8 mouse cellular contexts compared by ENCODE assay signal in genomic region chr6:135444661-135445060, GRCm38 (mm10).
DNase-seq lines count a peak whose midpoint lies in the region; ATAC-seq lines count a peak whose summit lies in the region.

No protein-coding gene starts in this region.

- 5% methylated on average over 11 of the region's 11 CpGs for whole genome bisulfite sequencing in heart, embryonic 12.5 days
- WGBS in kidney, embryonic 16.5 days, result 3% methylated on average over 11 of the region's 11 CpGs
- 3% methylated on average over 11 of the region's 11 CpGs for WGBS in stomach, embryonic 15.5 days

- ATAC-seq in erythroblast, adult 5-6 weeks (replicated peaks; ENCODE audit: low FRiP score, poor library complexity, severe bottlenecking), result peak; percentile 79
- peak; percentile 81 for ATAC-seq in heart, embryonic 12.5 days (ENCODE audit: insufficient number of reproducible peaks, low FRiP score)
- peak; percentile 96 for ATAC-seq in kidney, embryonic 16.5 days (ENCODE audit: low FRiP score, low TSS enrichment)
- peak; percentile 91 for ATAC-seq in stomach, embryonic 15.5 days (ENCODE audit: insufficient read depth, low FRiP score, low read depth)

- DNase-seq in B cell, adult 2 months, result peak; percentile 56 to 57
- DNase-seq in brain, adult 2 months (ENCODE audit: low read depth, low spot score), result peak; percentile 89
- DNase-seq in liver, result peak; percentile 73
- peak; percentile 7 to 28 for DNase-seq in natural killer cell, adult 2 months (ENCODE audit: low spot score in 2 of 2)

- peak overlapping the region; percentile 8; the same call in 1 of the 2 replicates for H3K4me3 ChIP-seq in heart, embryonic 12.5 days
- H3K4me3 ChIP-seq in kidney, embryonic 16.5 days (ENCODE audit: low read length), result peak overlapping the region; percentile 11; the same call in 1 of the 2 replicates
- H3K4me3 ChIP-seq in stomach, embryonic 15.5 days (replicated peaks), result no peak overlapping the region

- H3K4me1 ChIP-seq in heart, embryonic 12.5 days (replicated peaks), result peaks cover 7% of the 10 kb centered on the region; the same call in 1 of the 2 replicates
- H3K4me1 ChIP-seq in kidney, embryonic 16.5 days (ENCODE audit: insufficient read depth, low read length), result peaks cover 8% of the 10 kb centered on the region
- H3K4me1 ChIP-seq in stomach, embryonic 15.5 days, result no peaks in the 10 kb centered on the region

- no peak overlapping the region for H3K9ac ChIP-seq in heart, embryonic 12.5 days
- peak overlapping the region; percentile 28 for H3K9ac ChIP-seq in kidney, embryonic 16.5 days (replicated peaks; ENCODE audit: low read length)
- H3K9ac ChIP-seq in stomach, embryonic 15.5 days, result no peak overlapping the region

- H3K27ac ChIP-seq in heart, embryonic 12.5 days (ENCODE audit: poor library complexity, severe bottlenecking), result no peak overlapping the region
- H3K27ac ChIP-seq in kidney, embryonic 16.5 days (ENCODE audit: low read length), result no peak overlapping the region
- no peak overlapping the region for H3K27ac ChIP-seq in stomach, embryonic 15.5 days

- peak overlapping the region; percentile 58 for H3K4me2 ChIP-seq in heart, embryonic 12.5 days
- peak overlapping the region; percentile 49 for H3K4me2 ChIP-seq in kidney, embryonic 16.5 days (replicated peaks; ENCODE audit: low read depth, low read length)
- H3K4me2 ChIP-seq in stomach, embryonic 15.5 days, result no peak overlapping the region

- H3K36me3 ChIP-seq in heart, embryonic 12.5 days, result no peaks in the 10 kb centered on the region
- no peaks in the 10 kb centered on the region for H3K36me3 ChIP-seq in kidney, embryonic 16.5 days (ENCODE audit: insufficient read depth, low read length)
- no peaks in the 10 kb centered on the region for H3K36me3 ChIP-seq in stomach, embryonic 15.5 days

- peaks cover 10% of the 10 kb centered on the region; the same call in 1 of the 2 replicates for H3K27me3 ChIP-seq in heart, embryonic 12.5 days (replicated peaks)
- H3K27me3 ChIP-seq in kidney, embryonic 16.5 days (ENCODE audit: insufficient read depth, low read length), result no peaks in the 10 kb centered on the region
- 0 out of 2 replicates have a peak, but pooled peaks cover 2% of the 10 kb centered on the region for H3K27me3 ChIP-seq in stomach, embryonic 15.5 days (replicated peaks)

- H3K9me3 ChIP-seq in heart, embryonic 12.5 days (replicated peaks), result no peaks in the 10 kb centered on the region
- no peaks in the 10 kb centered on the region for H3K9me3 ChIP-seq in kidney, embryonic 16.5 days (ENCODE audit: low read length)
- no peaks in the 10 kb centered on the region for H3K9me3 ChIP-seq in stomach, embryonic 15.5 days

Comparison
In these comparisons a context has a peak if more than half of its experiments do, and no peak if none do; other contexts are left out.
1. DNase-seq: peak in every context shown above with its lines; median percentile 89 in brain, adult 2 months; 73 in liver; 56 in B cell, adult 2 months; 18 in natural killer cell, adult 2 months.